Comparison of ENCODE assay signal across 9 mouse cellular contexts in genomic region chr10:80208841-80209371, GRCm38 (mm10). TPM values are rescaled to one million over a fixed set of nuclear protein-coding genes. Genes with fewer than 3 reads are reported as not detected.
A peak's percentile ranks its signal among the peaks of the same experiment; 100 is the strongest.
DNase-seq lines count a peak whose midpoint lies in the region; ATAC-seq lines count a peak whose summit lies in the region.
"Had no signal": no experiment of that assay in that cellular context is flagged by ENCODE, and none has a peak within 500 bp of the region (broad histone marks: within the 10 kb centered on the region; RNA-seq: fewer than 3 reads in every experiment).

No protein-coding gene starts in this region.

- 0 out of 2 replicates have a peak overlapping the region, but pooled peaks have one; percentile 8 for H3K4me2 ChIP-seq in heart, embryonic 15.5 days
- H3K4me2 ChIP-seq in forebrain, embryonic 14.5 days (ENCODE audit: low read length): peak overlapping the region; percentile 41
- peak overlapping the region; percentile 52 for H3K4me2 ChIP-seq in midbrain, embryonic 12.5 days (replicated peaks)

- ATAC-seq in heart, embryonic 15.5 days (replicated peaks; ENCODE audit: insufficient number of reproducible peaks, insufficient read depth, low FRiP score, low read depth): no peak
- peak; percentile 66 for ATAC-seq in forebrain, embryonic 14.5 days
- ATAC-seq in midbrain, embryonic 12.5 days (ENCODE audit: low FRiP score, low read depth): peak; percentile 39
- no peak for ATAC-seq in CD4-positive, CD25-positive, alpha-beta regulatory T cell, adult 4 months

- intact Hi-C loops in heart, postnatal 10 days (cut with DNase I): no loop called here

- no peak overlapping the region for H3K27ac ChIP-seq in heart, embryonic 15.5 days
- H3K27ac ChIP-seq in forebrain, embryonic 14.5 days (ENCODE audit: low read depth, low read length): peak overlapping the region; percentile 81
- H3K27ac ChIP-seq in midbrain, embryonic 12.5 days (replicated peaks): peak overlapping the region; percentile 92

- H3K9ac ChIP-seq in heart, embryonic 15.5 days: no peak overlapping the region
- peak overlapping the region; percentile 49 for H3K9ac ChIP-seq in forebrain, embryonic 14.5 days (ENCODE audit: low read length)
- peak overlapping the region; percentile 62 for H3K9ac ChIP-seq in midbrain, embryonic 12.5 days (replicated peaks)

- 33% methylated on average over 24 of the region's 24 CpGs for WGBS in heart, embryonic 15.5 days
- 2% methylated on average over 24 of the region's 24 CpGs for WGBS in forebrain, embryonic 14.5 days
- WGBS in midbrain, embryonic 12.5 days: 3% methylated on average over 24 of the region's 24 CpGs

- H3K27me3 ChIP-seq in heart, embryonic 15.5 days: peaks cover 7% of the 10 kb centered on the region; the same call in 1 of the 2 replicates
- H3K27me3 ChIP-seq in forebrain, embryonic 14.5 days (replicated peaks; ENCODE audit: control insufficient read depth, insufficient read depth, low read length): no peaks in the 10 kb centered on the region
- peaks cover 12% of the 10 kb centered on the region for H3K27me3 ChIP-seq in midbrain, embryonic 12.5 days

- no peaks in the 10 kb centered on the region for H3K9me3 ChIP-seq in heart, embryonic 15.5 days (replicated peaks)
- H3K9me3 ChIP-seq in forebrain, embryonic 14.5 days (replicated peaks; ENCODE audit: control insufficient read depth, low read length): no peaks in the 10 kb centered on the region
- H3K9me3 ChIP-seq in midbrain, embryonic 12.5 days: no peaks in the 10 kb centered on the region

- H3K36me3 ChIP-seq in heart, embryonic 15.5 days: no peaks in the 10 kb centered on the region
- no peaks in the 10 kb centered on the region for H3K36me3 ChIP-seq in forebrain, embryonic 14.5 days (ENCODE audit: control insufficient read depth, insufficient read depth, low read length)
- no peaks in the 10 kb centered on the region for H3K36me3 ChIP-seq in midbrain, embryonic 12.5 days

- DNase-seq in heart, postnatal 10 days: no peak
- DNase-seq in Muller cell, postnatal 12 days (ENCODE audit: inconsistent ontology term): peak; percentile 17
- DNase-seq in forebrain, embryonic 14.5 days (ENCODE audit: low spot score): peak; percentile 81
- no peak for DNase-seq in thymus, postnatal 36 days
- DNase-seq in thymus, postnatal 10 days (ENCODE audit: low spot score in 2 of 2): no peak
- DNase-seq: cerebellum, postnatal 36 days had no signal

- no peak overlapping the region for H3K4me3 ChIP-seq in heart, embryonic 15.5 days
- H3K4me3 ChIP-seq in forebrain, embryonic 14.5 days (ENCODE audit: low read depth, low read length): no peak overlapping the region
- H3K4me3 ChIP-seq in midbrain, embryonic 12.5 days: peak overlapping the region; percentile 36

- peaks cover 6% of the 10 kb centered on the region for H3K4me1 ChIP-seq in heart, embryonic 15.5 days (replicated peaks)
- H3K4me1 ChIP-seq in forebrain, embryonic 14.5 days (ENCODE audit: control insufficient read depth, insufficient read depth, low read length): peaks cover 9% of the 10 kb centered on the region
- H3K4me1 ChIP-seq in midbrain, embryonic 12.5 days: peaks cover 36% of the 10 kb centered on the region

RNA-seq across cellular contexts. Expression of gene Mum1, which starts 17.3 kb away (rescaled TPM):
- 32.7 and 40.5 TPM in 2 replicates for polyA plus RNA-seq in heart, embryonic 15.5 days (2015; fragmentation: Nextera tagmentation; extraction: Ambion mirVana)
- total RNA-seq in heart, postnatal 10 days (2021): 10 to 100 TPM; 20.3 to 23.1 TPM
- 39.6 and 42.4 TPM in 2 replicates for polyA plus RNA-seq in forebrain, embryonic 14.5 days (2014; fragmentation: Nextera tagmentation; extraction: Ambion mirVana)
- 151 and 195 TPM in 2 replicates for polyA plus RNA-seq in midbrain, embryonic 12.5 days (2016; fragmentation: Nextera tagmentation; extraction: Ambion mirVana)
- 10 to 100 TPM; 73.3 to 96.9 TPM for polyA plus RNA-seq in CD4-positive, CD25-positive, alpha-beta regulatory T cell, adult 4 months (2017; shearing (Covaris generic))

RNA-seq across cellular contexts. Expression of gene Efna2, which starts 29.6 kb away (rescaled TPM):
- 8.6 and 9.7 TPM in 2 replicates for polyA plus RNA-seq in heart, embryonic 15.5 days (2015; fragmentation: Nextera tagmentation; extraction: Ambion mirVana)
- 1 to 10 TPM; 1.4 to 1.7 TPM for total RNA-seq in heart, postnatal 10 days (2021)
- polyA plus RNA-seq in forebrain, embryonic 14.5 days (2014; fragmentation: Nextera tagmentation; extraction: Ambion mirVana): 14.5 and 20.6 TPM in 2 replicates
- 114 and 127 TPM in 2 replicates for polyA plus RNA-seq in midbrain, embryonic 12.5 days (2016; fragmentation: Nextera tagmentation; extraction: Ambion mirVana)
- under 1 TPM in 1 of 2 experiments, not detected in 1; 0.28 TPM for polyA plus RNA-seq in CD4-positive, CD25-positive, alpha-beta regulatory T cell, adult 4 months (2017; shearing (Covaris generic))

RNA-seq across cellular contexts. Expression of gene 1600002K03Rik, which starts 36.2 kb away (rescaled TPM):
- polyA plus RNA-seq in heart, embryonic 15.5 days (2015; fragmentation: Nextera tagmentation; extraction: Ambion mirVana): 7.7 and 9.1 TPM in 2 replicates
- total RNA-seq in heart, postnatal 10 days (2021): 1 to 10 TPM; 3.1 to 3.4 TPM
- polyA plus RNA-seq in forebrain, embryonic 14.5 days (2014; fragmentation: Nextera tagmentation; extraction: Ambion mirVana): 7.2 and 9.0 TPM in 2 replicates
- polyA plus RNA-seq in midbrain, embryonic 12.5 days (2016; fragmentation: Nextera tagmentation; extraction: Ambion mirVana): 12.9 and 13.6 TPM in 2 replicates
- polyA plus RNA-seq in CD4-positive, CD25-positive, alpha-beta regulatory T cell, adult 4 months (2017; shearing (Covaris generic)): 10 to 100 TPM; 21.6 to 23.5 TPM

RNA-seq across cellular contexts. Expression of gene Ndufs7, which starts 40.0 kb away (rescaled TPM):
- 553 and 586 TPM in 2 replicates for polyA plus RNA-seq in heart, embryonic 15.5 days (2015; fragmentation: Nextera tagmentation; extraction: Ambion mirVana)
- 100 to 1,000 TPM; 609 to 639 TPM for total RNA-seq in heart, postnatal 10 days (2021)
- 269 and 351 TPM in 2 replicates for polyA plus RNA-seq in forebrain, embryonic 14.5 days (2014; fragmentation: Nextera tagmentation; extraction: Ambion mirVana)
- 205 and 213 TPM in 2 replicates for polyA plus RNA-seq in midbrain, embryonic 12.5 days (2016; fragmentation: Nextera tagmentation; extraction: Ambion mirVana)
- 100 to 1,000 TPM; 231 to 237 TPM for polyA plus RNA-seq in CD4-positive, CD25-positive, alpha-beta regulatory T cell, adult 4 months (2017; shearing (Covaris generic))

RNA-seq across cellular contexts. Expression of gene Cirbp, which starts 43.1 kb away (rescaled TPM):
- 86.7 and 90.2 TPM in 2 replicates for polyA plus RNA-seq in heart, embryonic 15.5 days (2015; fragmentation: Nextera tagmentation; extraction: Ambion mirVana)
- 100 to 1,000 TPM; 113 to 134 TPM for total RNA-seq in heart, postnatal 10 days (2021)
- polyA plus RNA-seq in forebrain, embryonic 14.5 days (2014; fragmentation: Nextera tagmentation; extraction: Ambion mirVana): 239 and 266 TPM in 2 replicates
- 227 and 233 TPM in 2 replicates for polyA plus RNA-seq in midbrain, embryonic 12.5 days (2016; fragmentation: Nextera tagmentation; extraction: Ambion mirVana)
- 100 to 1,000 TPM; 124 to 272 TPM for polyA plus RNA-seq in CD4-positive, CD25-positive, alpha-beta regulatory T cell, adult 4 months (2017; shearing (Covaris generic))

Comparison
In these comparisons a context has a peak if more than half of its experiments do, and no peak if none do; other contexts are left out.
1. ATAC-seq: peak in forebrain, embryonic 14.5 days (single experiment) and midbrain, embryonic 12.5 days (single experiment); none in heart, embryonic 15.5 days (single experiment) and CD4-positive, CD25-positive, alpha-beta regulatory T cell, adult 4 months (single experiment).
2. DNase-seq: peak in Muller cell, postnatal 12 days (single experiment) and forebrain, embryonic 14.5 days (single experiment); none in heart, postnatal 10 days (0 of 2), thymus, postnatal 36 days (0 of 2) and thymus, postnatal 10 days (0 of 2).
3. Peak in every context shown above with its lines, with median percentiles within 50 percentile points of each other: H3K4me2 ChIP-seq.